Mouse (Mus musculus) forebrain, postnatal 0 days (tissue): Measurements from ENCODE around the gene Gm45799. TPM values are rescaled to one million over a fixed set of nuclear protein-coding genes. Genes with fewer than 3 reads are reported as not detected.

Source experiments
- ATAC-seq: fragments of 200-750 bp; cut with Nextera tagmentation; 2 replicates; pipeline ENCODE4 v1.8.0; 2017; ENCODE audit warnings: mild to moderate bottlenecking, moderate library complexity
- DNase-seq: peaks from one replicate; pipeline ENCODE4 v3.0.0-alpha.2; 2015
- H3K27ac ChIP-seq: fragments of 300-500 bp; sonication (generic); 2 replicates; pipeline ENCODE4 v1.5.1; 2014; ENCODE audit warnings: low read depth, mild to moderate bottlenecking, antibody characterized with exemption, low read length, moderate library complexity, mixed read lengths
- H3K27me3 ChIP-seq: fragments of 300-500 bp; sonication (generic); 2 replicates; pipeline ENCODE4 v1.6.1; 2014; ENCODE audit warnings: mild to moderate bottlenecking, low read length, mixed read lengths; ENCODE audit not compliant: insufficient read depth
- H3K36me3 ChIP-seq: fragments of 300-500 bp; sonication (generic); 2 replicates; pipeline ENCODE4 v1.6.1; 2014; ENCODE audit warnings: mild to moderate bottlenecking, moderate library complexity; ENCODE audit not compliant: insufficient read depth
- H3K4me1 ChIP-seq: fragments of 300-500 bp; sonication (generic); 2 replicates; pipeline ENCODE4 v1.6.1; 2014; ENCODE audit warnings: antibody characterized with exemption; ENCODE audit not compliant: insufficient read depth
- H3K4me2 ChIP-seq: fragments of 300-500 bp; sonication (generic); 2 replicates; pipeline ENCODE4 v1.6.1; 2014; ENCODE audit warnings: low read depth, mild to moderate bottlenecking, moderate library complexity
- H3K4me3 ChIP-seq: fragments of 300-500 bp; sonication (generic); 2 replicates; pipeline ENCODE4 v1.5.1; 2014; ENCODE audit warnings: low read depth, low read length, mixed read lengths
- H3K9ac ChIP-seq: fragments of 300-500 bp; sonication (generic); 2 replicates; pipeline ENCODE4 v1.6.1; 2014; ENCODE audit warnings: mild to moderate bottlenecking
- H3K9me3 ChIP-seq: fragments of 300-500 bp; sonication (generic); 2 replicates; pipeline ENCODE4 v1.6.1; 2016; ENCODE audit warnings: low read length
- CTCF ChIP-seq: sonication (generic); IDR thresholded peaks from 2 replicates; pipeline ENCODE4 v1.5.1; 2016; ENCODE audit warnings: antibody characterized with exemption, control low read depth, low read depth
- WGBS: fragments of 180-500 bp; shearing (Covaris S2); extraction: QIAGEN DNeasy Blood & Tissue Kit; methylation state at CpG from one replicate; pipeline ENCODE4 v1.1.7; 2014; 5-methylcytosine and 5-hydroxymethylcytosine counted together
- polyA plus RNA-seq: library from polyadenylated mRNA; unstranded; fragments of >200 nt; fragmentation: Nextera tagmentation; extraction: Ambion mirVana; gene quantifications from 2 replicates; pipeline ENCODE4 v1.2.1, GENCODE M21; 2015
- total RNA-seq: library from RNA; depleted of rRNA; stranded (reverse); fragments of >200 nt; gene quantifications from 2 replicates; pipeline ENCODE4 v1.2.3, GENCODE M21; 2014; rRNA removed

Gm45799 gene
- total and polyA plus RNA-seq, 2 experiments from 2014 or later = 34.2 to 45.3 TPM

- Histone ChIP-seq H3K9ac (no peak overlapping the region), H3K4me2 (no peak overlapping the region), H3K9me3 (no peaks in the 10 kb centered on the region), H3K27me3 (no peaks in the 10 kb centered on the region), H3K27ac (no peak overlapping the region), H3K4me3 (no peak overlapping the region), H3K36me3 (no peaks in the 10 kb centered on the region), H3K4me1 (no peaks in the 10 kb centered on the region)
- DNase-seq (no peak), ATAC-seq (no peak)
- WGBS = 94% methylated on average over 5 of the region's 5 CpGs
- no peak for TF ChIP-seq CTCF
These were observed 68.4 kb downstream of the Gm45799 start for GRCm38 (mm10) chr7:105708733-105709132.

DNA sequence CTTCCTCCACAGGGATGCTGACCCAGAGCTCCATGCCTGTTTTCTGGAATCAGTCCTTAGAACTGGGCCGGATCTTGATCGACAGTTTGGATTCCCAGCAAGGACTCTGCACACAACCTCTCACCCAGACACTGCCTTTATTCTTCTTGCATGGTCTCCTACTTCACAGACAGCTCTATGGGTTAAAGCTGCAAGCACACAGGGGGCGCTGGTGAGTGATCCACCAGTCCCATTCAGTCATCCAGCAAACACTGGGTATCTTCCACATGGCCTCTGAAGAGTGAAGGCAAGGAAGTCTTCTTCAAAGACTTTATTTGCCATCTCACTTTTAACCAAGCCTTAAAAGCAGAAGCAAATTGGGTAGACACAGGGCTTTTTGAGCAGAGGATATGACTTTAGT is 75.0 kb downstream of the Gm45799 start:
- DNase-seq (no peak), ATAC-seq (no peak)
- Histone ChIP-seq H3K27ac (no peak overlapping the region), H3K4me2 (no peak overlapping the region), H3K4me3 (no peak overlapping the region), H3K9me3 (no peaks in the 10 kb centered on the region), H3K36me3 (no peaks in the 10 kb centered on the region), H3K4me1 (no peaks in the 10 kb centered on the region), H3K9ac (no peak overlapping the region), H3K27me3 (no peaks in the 10 kb centered on the region)
- no peak for TF ChIP-seq CTCF
- WGBS = 63% methylated on average over 3 of the region's 3 CpGs

DNA sequence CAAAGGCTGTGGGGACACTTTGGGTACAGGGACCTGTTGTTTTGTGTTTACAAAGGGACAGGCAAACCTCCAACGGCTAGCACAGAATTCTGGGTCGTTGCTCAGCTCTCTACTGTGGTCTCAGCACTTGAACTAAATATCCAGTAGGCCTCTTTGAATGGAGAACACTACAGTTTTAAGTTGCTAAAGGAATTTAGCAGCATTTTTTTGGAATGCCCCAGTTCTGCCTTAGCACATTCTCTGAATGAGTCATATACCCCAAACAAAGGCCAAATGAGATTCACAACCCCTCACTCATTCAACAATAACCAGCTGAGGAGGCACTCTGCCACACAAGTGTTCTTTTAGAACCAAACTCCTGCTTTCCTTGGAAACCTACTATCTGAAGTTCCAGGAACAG is 81.6 kb downstream of the Gm45799 start:
- no peak for TF ChIP-seq CTCF
- WGBS = 56% methylated on average over 2 of the region's 2 CpGs
- no peak overlapping the region for H3K4me3 ChIP-seq

GRCm38 (mm10) chr7:105726144-105726979 is 86.0 kb downstream of the Gm45799 start:
- Histone ChIP-seq H3K27ac (0 out of 2 replicates have a peak overlapping the region, but pooled peaks have one; percentile 58), H3K4me3 (no peak overlapping the region), H3K27me3 (no peaks in the 10 kb centered on the region), H3K36me3 (peaks cover 9% of the 10 kb centered on the region), H3K4me2 (no peak overlapping the region), H3K9me3 (no peaks in the 10 kb centered on the region), H3K4me1 (no peaks in the 10 kb centered on the region), H3K9ac (no peak overlapping the region)
- WGBS = 81% methylated on average over 4 of the region's 4 CpGs
- ATAC-seq = peak; percentile 92
- DNase-seq = peak; percentile 82
- peak; percentile 90 for TF ChIP-seq CTCF

More for the DNA sequence above, 81.6 kb downstream of the Gm45799 start:
- H3K4me2 ChIP-seq = no peak overlapping the region
- no peaks in the 10 kb centered on the region for H3K27me3 ChIP-seq
- H3K9ac ChIP-seq = no peak overlapping the region
- ATAC-seq (no peak), DNase-seq (no peak)
- no peaks in the 10 kb centered on the region for H3K36me3 ChIP-seq
- no peaks in the 10 kb centered on the region for H3K9me3 ChIP-seq
- no peaks in the 10 kb centered on the region for H3K4me1 ChIP-seq
- H3K27ac ChIP-seq = no peak overlapping the region

GRCm38 (mm10) chr7:105726980-105727325 is 86.6 kb downstream of the Gm45799 start:
- Histone ChIP-seq H3K4me2 (no peak overlapping the region), H3K9ac (no peak overlapping the region), H3K27me3 (no peaks in the 10 kb centered on the region), H3K4me3 (no peak overlapping the region), H3K27ac (no peak overlapping the region), H3K36me3 (peaks cover 15% of the 10 kb centered on the region), H3K4me1 (no peaks in the 10 kb centered on the region), H3K9me3 (no peaks in the 10 kb centered on the region)
- 96% methylated on average over 4 of the region's 4 CpGs for WGBS
- DNase-seq (no peak), ATAC-seq (no peak)
- TF ChIP-seq CTCF = no peak

GRCm38 (mm10) chr7:105728701-105729428 is 88.5 kb downstream of the Gm45799 start:
- H3K36me3 ChIP-seq = peaks cover 33% of the 10 kb centered on the region
- no peak for TF ChIP-seq CTCF
- H3K4me3 ChIP-seq = no peak overlapping the region
- 18% methylated on average over 6 of the region's 6 CpGs for WGBS
- no peaks in the 10 kb centered on the region for H3K27me3 ChIP-seq
- H3K9ac ChIP-seq = 0 out of 2 replicates have a peak overlapping the region, but pooled peaks have one; percentile 10
- peak overlapping the region; percentile 60 for H3K27ac ChIP-seq
- DNase-seq (peak; percentile 55), ATAC-seq (peak; percentile 63)
- H3K9me3 ChIP-seq = no peaks in the 10 kb centered on the region
- H3K4me2 ChIP-seq = no peak overlapping the region; the same call in 1 of the 2 replicates
- no peaks in the 10 kb centered on the region for H3K4me1 ChIP-seq

DNA sequence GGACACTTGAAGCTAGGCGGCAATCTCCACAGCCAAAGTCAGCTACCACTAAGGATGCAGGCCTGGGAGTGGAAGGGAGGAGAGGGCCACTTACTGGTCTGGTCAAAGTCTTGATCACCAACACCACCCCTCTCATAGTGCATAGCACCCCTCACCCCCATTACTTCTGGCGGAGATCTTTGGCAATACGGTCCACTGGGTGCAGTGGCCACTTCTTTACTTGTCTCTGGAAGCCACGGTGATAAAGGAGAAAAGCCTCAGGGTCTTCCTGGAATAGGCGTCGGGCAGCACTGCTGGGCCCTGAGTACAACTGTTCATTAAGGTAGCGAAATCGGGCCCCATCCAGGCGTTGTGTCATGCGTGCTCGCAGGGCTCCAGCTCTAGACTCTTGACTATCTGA is 93.5 kb downstream of the Gm45799 start:
- 97% methylated on average over 11 of the region's 11 CpGs for WGBS
- H3K4me2 ChIP-seq = no peak overlapping the region
- H3K4me3 ChIP-seq = no peak overlapping the region
- TF ChIP-seq CTCF = no peak
- peaks cover 37% of the 10 kb centered on the region for H3K36me3 ChIP-seq
- H3K9me3 ChIP-seq = no peaks in the 10 kb centered on the region
- no peak overlapping the region for H3K27ac ChIP-seq
- no peaks in the 10 kb centered on the region for H3K27me3 ChIP-seq
- DNase-seq (no peak), ATAC-seq (no peak)
- no peak overlapping the region for H3K9ac ChIP-seq
- peaks cover 9% of the 10 kb centered on the region for H3K4me1 ChIP-seq

Other genes with a start within 250 kb of the Gm45799 start
- gene Fam160a2, start 240.5 kb upstream of the Gm45799 start, total RNA-seq = 28.0 and 42.1 TPM in 2 replicates
- gene Fam160a2, start 240.5 kb upstream of the Gm45799 start, polyA plus RNA-seq = 27.7 and 36.9 TPM in 2 replicates
- gene Cnga4, start 236.0 kb upstream of the Gm45799 start, total RNA-seq = 0.29 and 0.38 TPM in 2 replicates
- 0.10 and 0.18 TPM in 2 replicates for gene Cnga4, start 236.0 kb upstream of the Gm45799 start, polyA plus RNA-seq
- 3.5 and 6.2 TPM in 2 replicates for gene Cckbr, start 214.8 kb upstream of the Gm45799 start, total RNA-seq
- gene Cckbr, start 214.8 kb upstream of the Gm45799 start, polyA plus RNA-seq = 3.2 and 5.1 TPM in 2 replicates
- gene Cavin3, start 158.3 kb upstream of the Gm45799 start, total RNA-seq = 28.6 and 30.9 TPM in 2 replicates
- gene Cavin3, start 158.3 kb upstream of the Gm45799 start, polyA plus RNA-seq = 31.7 and 33.5 TPM in 2 replicates
- 100 and 124 TPM in 2 replicates for gene Smpd1, start 86.2 kb upstream of the Gm45799 start, total RNA-seq
- 88.8 and 100 TPM in 2 replicates for gene Smpd1, start 86.2 kb upstream of the Gm45799 start, polyA plus RNA-seq
- 451 and 455 TPM in 2 replicates for gene Apbb1, start 58.9 kb upstream of the Gm45799 start, total RNA-seq
- gene Apbb1, start 58.9 kb upstream of the Gm45799 start, polyA plus RNA-seq = 329 and 350 TPM in 2 replicates
- not detected in 2 replicates for gene Hpx, start 40.4 kb upstream of the Gm45799 start, total RNA-seq
- 0.17 and 0.21 TPM in 2 replicates for gene Hpx, start 40.4 kb upstream of the Gm45799 start, polyA plus RNA-seq
- gene Trim3, start 7.0 kb upstream of the Gm45799 start, total RNA-seq = 142 and 160 TPM in 2 replicates
- gene Trim3, start 7.0 kb upstream of the Gm45799 start, polyA plus RNA-seq = 70.5 and 93.0 TPM in 2 replicates
- 49.8 and 65.6 TPM in 2 replicates for gene Timm10b, start 496 bp upstream of the Gm45799 start, total RNA-seq
- 160 and 167 TPM in 2 replicates for gene Timm10b, start 496 bp upstream of the Gm45799 start, polyA plus RNA-seq
- 89.7 and 93.8 TPM in 2 replicates for gene Arfip2, start 136 bp upstream of the Gm45799 start, total RNA-seq
- gene Arfip2, start 136 bp upstream of the Gm45799 start, polyA plus RNA-seq = 88.6 and 93.4 TPM in 2 replicates
- 1.8 and 4.6 TPM in 2 replicates for gene Dnhd1, start 10.3 kb downstream of the Gm45799 start, total RNA-seq
- gene Dnhd1, start 10.3 kb downstream of the Gm45799 start, polyA plus RNA-seq = 0.08 and 0.48 TPM in 2 replicates
- 146 and 157 TPM in 2 replicates for gene Ilk, start 96.0 kb downstream of the Gm45799 start, total RNA-seq
- gene Ilk, start 96.0 kb downstream of the Gm45799 start, polyA plus RNA-seq = 159 and 161 TPM in 2 replicates
- gene Rrp8, start 96.8 kb downstream of the Gm45799 start, total RNA-seq = 22.1 and 26.6 TPM in 2 replicates
- 16.0 and 19.1 TPM in 2 replicates for gene Rrp8, start 96.8 kb downstream of the Gm45799 start, polyA plus RNA-seq
- 84.6 and 86.5 TPM in 2 replicates for gene Taf10, start 103.8 kb downstream of the Gm45799 start, total RNA-seq
- 99.9 and 108 TPM in 2 replicates for gene Taf10, start 103.8 kb downstream of the Gm45799 start, polyA plus RNA-seq
- gene Tpp1, start 111.7 kb downstream of the Gm45799 start, total RNA-seq = 16.8 and 51.2 TPM in 2 replicates
- 38.7 and 40.0 TPM in 2 replicates for gene Tpp1, start 111.7 kb downstream of the Gm45799 start, polyA plus RNA-seq
- 62.7 and 98.7 TPM in 2 replicates for gene Dchs1, start 147.1 kb downstream of the Gm45799 start, total RNA-seq
- 5.7 and 8.0 TPM in 2 replicates for gene Dchs1, start 147.1 kb downstream of the Gm45799 start, polyA plus RNA-seq
- 15.0 and 37.1 TPM in 2 replicates for gene Mrpl17, start 170.5 kb downstream of the Gm45799 start, total RNA-seq
- 192 and 197 TPM in 2 replicates for gene Mrpl17, start 170.5 kb downstream of the Gm45799 start, polyA plus RNA-seq